Mouse (Mus musculus) limb, embryonic 15.5 days (tissue): Measurements from ENCODE around the gene Ptprcap. TPM values are rescaled to one million over a fixed set of nuclear protein-coding genes. Genes with fewer than 3 reads are reported as not detected.

Experiments used
- polyA plus RNA-seq: library from polyadenylated mRNA; unstranded; fragments of >200 nt; fragmentation: Nextera tagmentation; extraction: Ambion mirVana; gene quantifications from 2 replicates; pipeline ENCODE4 v1.2.1, GENCODE M21; 2015

Gene Ptprcap
- polyA plus RNA-seq, 1 experiment from 2014 or later: 9.5 TPM

Other genes starting within 250 kb of the Ptprcap start
- 46.3 and 52.4 TPM in 2 replicates for gene Tcirg1, start 246.5 kb upstream of the Ptprcap start, polyA plus RNA-seq
- 244 and 254 TPM in 2 replicates for gene Ndufs8, start 240.8 kb upstream of the Ptprcap start, polyA plus RNA-seq
- gene Aldh3b1, start 223.8 kb upstream of the Ptprcap start, polyA plus RNA-seq: 2.7 and 4.2 TPM in 2 replicates
- 26.1 and 30.5 TPM in 2 replicates for gene Unc93b1, start 218.4 kb upstream of the Ptprcap start, polyA plus RNA-seq
- gene Aldh3b3, start 195.0 kb upstream of the Ptprcap start, polyA plus RNA-seq: 3.7 and 6.7 TPM in 2 replicates
- 35.9 and 37.2 TPM in 2 replicates for gene Aldh3b2, start 181.3 kb upstream of the Ptprcap start, polyA plus RNA-seq
- gene Acy3, start 167.0 kb upstream of the Ptprcap start, polyA plus RNA-seq: 5.9 and 7.5 TPM in 2 replicates
- not detected in 2 replicates for gene Tbx10, start 160.9 kb upstream of the Ptprcap start, polyA plus RNA-seq
- 31.5 and 33.4 TPM in 2 replicates for gene Nudt8, start 153.0 kb upstream of the Ptprcap start, polyA plus RNA-seq
- gene Gm49405, start 153.0 kb upstream of the Ptprcap start, polyA plus RNA-seq: 3.3 and 3.5 TPM in 2 replicates
- 3.8 and 4.4 TPM in 2 replicates for gene Doc2g, start 150.3 kb upstream of the Ptprcap start, polyA plus RNA-seq
- 193 and 209 TPM in 2 replicates for gene Ndufv1, start 140.8 kb upstream of the Ptprcap start, polyA plus RNA-seq
- gene Gstp1, start 115.6 kb upstream of the Ptprcap start, polyA plus RNA-seq: 488 and 537 TPM in 2 replicates
- gene Gstp2, start 107.6 kb upstream of the Ptprcap start, polyA plus RNA-seq: 1.4 and 2.3 TPM in 2 replicates
- gene Gstp3, start 94.0 kb upstream of the Ptprcap start, polyA plus RNA-seq: 0.46 and 0.65 TPM in 2 replicates
- gene Cabp2, start 72.0 kb upstream of the Ptprcap start, polyA plus RNA-seq: not detected in 2 replicates
- 82.7 and 85.6 TPM in 2 replicates for gene Cdk2ap2, start 56.4 kb upstream of the Ptprcap start, polyA plus RNA-seq
- 5.6 and 6.2 TPM in 2 replicates for gene Pitpnm1, start 53.6 kb upstream of the Ptprcap start, polyA plus RNA-seq
- 95.5 and 97.7 TPM in 2 replicates for gene Aip, start 27.7 kb upstream of the Ptprcap start, polyA plus RNA-seq
- gene Gpr152, start 13.8 kb upstream of the Ptprcap start, polyA plus RNA-seq: not detected in 2 replicates
- 0.05 and 0.06 TPM in 2 replicates for gene Cabp4, start 9.6 kb upstream of the Ptprcap start, polyA plus RNA-seq
- gene Coro1b, start 5.0 kb upstream of the Ptprcap start, polyA plus RNA-seq: 169 and 170 TPM in 2 replicates
- 68.8 and 79.3 TPM in 2 replicates for gene Rps6kb2, start 9.8 kb downstream of the Ptprcap start, polyA plus RNA-seq
- 1.8 and 2.7 TPM in 2 replicates for gene Carns1, start 21.9 kb downstream of the Ptprcap start, polyA plus RNA-seq
- 3.9 and 4.5 TPM in 2 replicates for gene Tbc1d10c, start 37.7 kb downstream of the Ptprcap start, polyA plus RNA-seq
- 759 and 834 TPM in 2 replicates for gene Ppp1ca, start 38.5 kb downstream of the Ptprcap start, polyA plus RNA-seq
- 31.6 and 33.5 TPM in 2 replicates for gene Rad9a, start 48.1 kb downstream of the Ptprcap start, polyA plus RNA-seq
- 8.1 and 8.4 TPM in 2 replicates for gene Clcf1, start 60.6 kb downstream of the Ptprcap start, polyA plus RNA-seq
- gene AC109138.7, start 60.8 kb downstream of the Ptprcap start, polyA plus RNA-seq: not detected in 2 replicates
- gene Pold4, start 78.3 kb downstream of the Ptprcap start, polyA plus RNA-seq: 27.7 and 35.9 TPM in 2 replicates
- 29.4 and 32.7 TPM in 2 replicates for gene Ssh3, start 115.6 kb downstream of the Ptprcap start, polyA plus RNA-seq
- 11.8 TPM in 2 replicates for gene Ankrd13d, start 129.5 kb downstream of the Ptprcap start, polyA plus RNA-seq
- 18.5 and 20.5 TPM in 2 replicates for gene Grk2, start 152.6 kb downstream of the Ptprcap start, polyA plus RNA-seq
- gene Kdm2a, start 244.7 kb downstream of the Ptprcap start, polyA plus RNA-seq: 40.9 and 41.2 TPM in 2 replicates